Mouse (Mus musculus) kidney, adult 2 months (tissue): ENCODE results near the gene Klhdc3.

ENCODE experiments used
- CTCF ChIP-seq: fragments of 200-500 bp; conservative IDR thresholded peaks from 2 replicates; pipeline ENCODE4 v1.5.1; 2011; ENCODE audit warnings: low read depth, mild to moderate bottlenecking, control low read depth, low read length, moderate library complexity, mixed read lengths; ENCODE audit not compliant: insufficient read depth, insufficient read length
- POLR2A ChIP-seq: fragments of 200-500 bp; IDR thresholded peaks from one replicate; pipeline ENCODE4 v1.6.1; 2011; ENCODE audit warnings: low read depth, low read length, control low read depth

- TF ChIP-seq CTCF (no peak), POLR2A (no peak)
Observed at GRCm38 (mm10) chr17:46639929-46640328, 40.8 kb downstream of the Klhdc3 start.
